Mouse (Mus musculus): ENCODE data around the gene Cep97. TPM values are rescaled to one million over a fixed set of nuclear protein-coding genes. Genes with fewer than 3 reads are reported as not detected.
"Not testable (repeated sequence)": the region's sequence is repeated elsewhere in the genome, so short reads cannot be mapped to it uniquely, and the experiment has no call there.

Gene Cep97
- polyA plus RNA-seq, 1 experiment from 2014 or later: 14.9 TPM

DNA sequence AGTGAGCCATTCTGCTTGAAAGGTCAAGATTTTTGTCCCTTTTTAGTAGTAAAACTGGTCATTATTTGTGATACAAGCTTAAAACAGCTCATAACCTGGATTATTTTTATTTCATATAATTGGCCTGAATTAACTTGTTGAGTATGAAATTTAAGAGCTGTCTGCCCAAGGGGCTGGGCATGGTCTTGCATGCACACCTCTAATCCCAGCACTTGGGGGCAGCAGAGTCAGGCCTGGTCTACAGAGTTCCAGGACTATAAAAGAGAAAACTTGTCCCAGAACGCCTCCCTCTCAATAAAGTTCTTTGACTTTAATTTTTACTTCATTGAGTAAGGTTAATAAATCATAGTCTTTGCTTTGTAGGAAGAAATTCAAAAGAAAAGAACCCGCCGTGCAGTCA lies 34.5 kb upstream of the Cep97 start:
- Histone ChIP-seq H3K36me3 (replicated peaks; ENCODE audit: control insufficient read depth, insufficient read depth, low read depth, low read length) (peaks cover 6% of the 10 kb centered on the region), H3K9me3 (replicated peaks; ENCODE audit: control insufficient read depth, low read length) (no peaks in the 10 kb centered on the region), H3K9ac (replicated peaks; ENCODE audit: low read length) (no peak overlapping the region), H3K4me2 (ENCODE audit: low read depth, low read length) (no peak overlapping the region), H3K27me3 (ENCODE audit: control insufficient read depth, insufficient read depth, low read length) (no peaks in the 10 kb centered on the region), H3K4me3 (ENCODE audit: low read depth, low read length) (no peak overlapping the region), H3K27ac (replicated peaks; ENCODE audit: low read depth, low read length) (no peak overlapping the region), H3K4me1 (ENCODE audit: control insufficient read depth, insufficient read depth, low read length) (no peaks in the 10 kb centered on the region)
- DNase-seq (ENCODE audit: low spot score) (peak; percentile 62), ATAC-seq (replicated peaks; ENCODE audit: insufficient number of reproducible peaks, low FRiP score, low TSS enrichment, low read depth) (no peak)
- WGBS: 91% methylated on average over 3 of the region's 3 CpGs

GRCm38 (mm10) chr16:55967221-55967620 lies 32.6 kb upstream of the Cep97 start:
- WGBS: 24% methylated on average over 1 of the region's 1 CpGs
- H3K36me3 ChIP-seq (replicated peaks; ENCODE audit: control insufficient read depth, insufficient read depth, low read depth, low read length): peaks cover 6% of the 10 kb centered on the region
- peak overlapping the region; percentile 97 for H3K9ac ChIP-seq (replicated peaks; ENCODE audit: low read length)
- H3K4me1 ChIP-seq (ENCODE audit: control insufficient read depth, insufficient read depth, low read length): no peaks in the 10 kb centered on the region
- H3K27ac ChIP-seq (replicated peaks; ENCODE audit: low read depth, low read length): no peak overlapping the region
- ATAC-seq (replicated peaks; ENCODE audit: insufficient number of reproducible peaks, low FRiP score, low TSS enrichment, low read depth) (no peak), DNase-seq (ENCODE audit: low spot score) (no peak)
- no peaks in the 10 kb centered on the region for H3K9me3 ChIP-seq (replicated peaks; ENCODE audit: control insufficient read depth, low read length)
- peak overlapping the region; percentile 79 for H3K4me2 ChIP-seq (ENCODE audit: low read depth, low read length)
- peak overlapping the region; percentile 89 for H3K4me3 ChIP-seq (ENCODE audit: low read depth, low read length)
- H3K27me3 ChIP-seq (ENCODE audit: control insufficient read depth, insufficient read depth, low read length): no peaks in the 10 kb centered on the region

GRCm38 (mm10) chr16:55966212-55966871 lies 31.7 kb upstream of the Cep97 start, which contains the start of gene Rpl24:
Rpl24 (plus strand) TSS chr16:55966275.
- DNase-seq (ENCODE audit: low spot score) (peak; percentile 96), ATAC-seq (replicated peaks; ENCODE audit: insufficient number of reproducible peaks, low FRiP score, low TSS enrichment, low read depth) (peak; percentile 88)
- H3K27ac ChIP-seq (replicated peaks; ENCODE audit: low read depth, low read length): peak within 1 kb of the TSS; percentile 72; the same call in 1 of the 2 replicates
- H3K4me2 ChIP-seq (ENCODE audit: low read depth, low read length): peak within 1 kb of the TSS; percentile 79
- H3K9me3 ChIP-seq (replicated peaks; ENCODE audit: control insufficient read depth, low read length): no peaks in the 10 kb centered on the region
- no peaks in the 10 kb centered on the region for H3K27me3 ChIP-seq (ENCODE audit: control insufficient read depth, insufficient read depth, low read length)
- peak within 1 kb of the TSS; percentile 97 for H3K9ac ChIP-seq (replicated peaks; ENCODE audit: low read length)
- H3K4me3 ChIP-seq (ENCODE audit: low read depth, low read length): peak within 1 kb of the TSS; percentile 89
- no peaks in the 10 kb centered on the region for H3K4me1 ChIP-seq (ENCODE audit: control insufficient read depth, insufficient read depth, low read length)
- under 1% methylated on average over 42 of the region's 42 CpGs for WGBS
- H3K36me3 ChIP-seq (replicated peaks; ENCODE audit: control insufficient read depth, insufficient read depth, low read depth, low read length): peaks cover 6% of the 10 kb centered on the region

GRCm38 (mm10) chr16:55964126-55964949 lies 29.7 kb upstream of the Cep97 start:
- Histone ChIP-seq H3K4me3 (ENCODE audit: low read depth, low read length) (no peak overlapping the region), H3K36me3 (replicated peaks; ENCODE audit: control insufficient read depth, insufficient read depth, low read depth, low read length) (no peaks in the 10 kb centered on the region; the same call in 1 of the 2 replicates), H3K27ac (replicated peaks; ENCODE audit: low read depth, low read length) (no peak overlapping the region), H3K9me3 (replicated peaks; ENCODE audit: control insufficient read depth, low read length) (no peaks in the 10 kb centered on the region), H3K27me3 (ENCODE audit: control insufficient read depth, insufficient read depth, low read length) (no peaks in the 10 kb centered on the region), H3K4me1 (ENCODE audit: control insufficient read depth, insufficient read depth, low read length) (no peaks in the 10 kb centered on the region), H3K9ac (replicated peaks; ENCODE audit: low read length) (no peak overlapping the region), H3K4me2 (ENCODE audit: low read depth, low read length) (no peak overlapping the region)
- 65% methylated on average over 4 of the region's 4 CpGs for WGBS
- ATAC-seq (replicated peaks; ENCODE audit: insufficient number of reproducible peaks, low FRiP score, low TSS enrichment, low read depth) (no peak), DNase-seq (ENCODE audit: low spot score) (peak; percentile 59)

DNA sequence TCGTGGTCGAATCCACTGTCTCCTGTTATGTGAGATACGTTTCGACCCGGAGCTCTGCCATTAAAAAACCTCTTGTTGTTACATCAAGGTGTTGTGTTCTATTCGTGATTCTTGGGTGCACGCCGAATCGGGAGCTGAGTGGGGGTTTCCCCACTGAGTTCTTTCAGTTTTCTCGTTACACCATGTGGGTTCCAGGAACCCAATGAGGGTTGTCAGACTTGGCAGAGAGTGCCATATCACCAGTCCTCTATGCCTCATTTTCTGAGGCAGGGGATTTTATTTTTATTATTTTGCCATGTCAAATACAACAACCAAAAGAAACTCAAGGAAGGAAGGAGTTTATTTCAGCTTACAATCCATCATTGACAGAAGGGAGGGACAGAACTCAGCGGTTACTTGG lies 28.4 kb upstream of the Cep97 start:
- H3K9ac ChIP-seq (replicated peaks; ENCODE audit: low read length); H3K27ac ChIP-seq (replicated peaks; ENCODE audit: low read depth, low read length); ATAC-seq (replicated peaks; ENCODE audit: insufficient number of reproducible peaks, low FRiP score, low TSS enrichment, low read depth); H3K4me3 ChIP-seq (ENCODE audit: low read depth, low read length); H3K36me3 ChIP-seq (replicated peaks; ENCODE audit: control insufficient read depth, insufficient read depth, low read depth, low read length); DNase-seq (ENCODE audit: low spot score); H3K27me3 ChIP-seq (ENCODE audit: control insufficient read depth, insufficient read depth, low read length); H3K4me1 ChIP-seq (ENCODE audit: control insufficient read depth, insufficient read depth, low read length); H3K4me2 ChIP-seq (ENCODE audit: low read depth, low read length); H3K9me3 ChIP-seq (replicated peaks; ENCODE audit: control insufficient read depth, low read length): not testable (repeated sequence)
- WGBS: 94% methylated on average over 6 of the region's 11 CpGs

DNA sequence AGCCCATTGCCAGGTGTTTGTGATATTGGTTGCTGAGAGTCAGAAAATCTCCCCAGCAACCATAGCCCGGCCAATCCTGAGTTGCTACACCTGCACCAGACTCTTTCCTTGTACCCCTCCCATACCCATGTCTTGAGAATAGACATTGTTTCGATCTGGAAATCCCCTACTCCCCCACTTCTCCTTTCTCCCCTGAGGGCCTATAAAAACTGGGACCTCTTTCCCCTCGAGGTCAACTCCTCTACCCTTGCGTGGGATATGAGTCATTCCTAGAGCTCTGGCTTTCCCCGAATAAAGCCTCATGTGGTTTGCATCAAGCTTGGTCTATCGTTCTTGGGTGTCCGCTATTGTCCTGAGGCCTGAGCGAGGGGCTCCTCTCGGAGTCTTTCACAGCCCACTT lies 19.5 kb upstream of the Cep97 start:
- H3K9me3 ChIP-seq (replicated peaks; ENCODE audit: control insufficient read depth, low read length); H3K27ac ChIP-seq (replicated peaks; ENCODE audit: low read depth, low read length); H3K27me3 ChIP-seq (ENCODE audit: control insufficient read depth, insufficient read depth, low read length); H3K4me2 ChIP-seq (ENCODE audit: low read depth, low read length); H3K9ac ChIP-seq (replicated peaks; ENCODE audit: low read length); ATAC-seq (replicated peaks; ENCODE audit: insufficient number of reproducible peaks, low FRiP score, low TSS enrichment, low read depth); DNase-seq (ENCODE audit: low spot score); H3K36me3 ChIP-seq (replicated peaks; ENCODE audit: control insufficient read depth, insufficient read depth, low read depth, low read length); H3K4me3 ChIP-seq (ENCODE audit: low read depth, low read length); H3K4me1 ChIP-seq (ENCODE audit: control insufficient read depth, insufficient read depth, low read length): not testable (repeated sequence)
- WGBS: 95% methylated on average over 9 of the region's 9 CpGs

- H3K9ac ChIP-seq (replicated peaks; ENCODE audit: low read length): no peak overlapping the region
Measured at GRCm38 (mm10) chr16:55952771-55953170, 18.1 kb upstream of the Cep97 start.

DNA sequence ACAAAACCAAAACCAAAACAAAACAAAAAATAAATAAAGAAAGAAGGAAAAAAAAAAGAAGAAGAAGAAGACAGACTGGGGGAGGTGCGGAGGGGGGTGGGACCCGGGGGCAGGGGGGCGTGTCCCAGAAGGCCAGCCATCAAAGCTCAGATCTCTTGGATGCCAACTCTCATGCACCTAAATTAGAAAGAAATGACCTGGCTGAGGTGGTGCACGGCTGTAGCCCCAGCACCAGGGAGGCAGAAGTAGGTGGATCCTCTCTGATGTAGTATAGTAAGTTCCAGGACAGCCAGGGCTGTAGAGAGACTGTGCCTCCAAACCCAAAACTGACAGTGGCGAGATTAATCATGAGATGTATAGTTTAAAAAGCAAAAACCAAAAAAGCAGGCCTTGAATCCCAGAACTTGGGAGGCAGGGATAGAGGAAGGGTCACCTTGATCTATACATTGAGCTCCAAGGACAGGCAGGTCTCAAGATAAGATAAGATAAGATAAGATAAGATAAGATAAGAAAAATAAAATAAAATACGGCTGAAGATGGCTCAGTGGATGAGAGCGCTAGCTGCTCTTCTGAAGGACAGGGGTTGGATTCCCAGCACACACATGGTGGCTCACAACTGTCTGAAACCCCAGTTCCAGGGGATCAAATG lies 17.1 kb upstream of the Cep97 start:
- ATAC-seq (replicated peaks; ENCODE audit: insufficient number of reproducible peaks, low FRiP score, low TSS enrichment, low read depth): no peak

More at GRCm38 (mm10) chr16:55952771-55953170, 18.1 kb upstream of the Cep97 start:
- H3K9me3 ChIP-seq (replicated peaks; ENCODE audit: control insufficient read depth, low read length): no peaks in the 10 kb centered on the region
- no peaks in the 10 kb centered on the region for H3K27me3 ChIP-seq (ENCODE audit: control insufficient read depth, insufficient read depth, low read length)
- no peak overlapping the region for H3K4me2 ChIP-seq (ENCODE audit: low read depth, low read length)
- no peaks in the 10 kb centered on the region for H3K36me3 ChIP-seq (replicated peaks; ENCODE audit: control insufficient read depth, insufficient read depth, low read depth, low read length)
- H3K4me3 ChIP-seq (ENCODE audit: low read depth, low read length): no peak overlapping the region
- DNase-seq (ENCODE audit: low spot score) (no peak), ATAC-seq (replicated peaks; ENCODE audit: insufficient number of reproducible peaks, low FRiP score, low TSS enrichment, low read depth) (no peak)
- no peaks in the 10 kb centered on the region for H3K4me1 ChIP-seq (ENCODE audit: control insufficient read depth, insufficient read depth, low read length)
- H3K27ac ChIP-seq (replicated peaks; ENCODE audit: low read depth, low read length): no peak overlapping the region

More for the DNA sequence above, 17.1 kb upstream of the Cep97 start:
- no peak overlapping the region for H3K4me2 ChIP-seq (ENCODE audit: low read depth, low read length)
- H3K9ac ChIP-seq (replicated peaks; ENCODE audit: low read length): no peak overlapping the region
- WGBS: 72% methylated on average over 7 of the region's 7 CpGs
- H3K9me3 ChIP-seq (replicated peaks; ENCODE audit: control insufficient read depth, low read length): no peaks in the 10 kb centered on the region
- no peak overlapping the region for H3K4me3 ChIP-seq (ENCODE audit: low read depth, low read length)
- no peaks in the 10 kb centered on the region for H3K36me3 ChIP-seq (replicated peaks; ENCODE audit: control insufficient read depth, insufficient read depth, low read depth, low read length)
- no peaks in the 10 kb centered on the region for H3K27me3 ChIP-seq (ENCODE audit: control insufficient read depth, insufficient read depth, low read length)
- no peaks in the 10 kb centered on the region for H3K4me1 ChIP-seq (ENCODE audit: control insufficient read depth, insufficient read depth, low read length)
- no peak for DNase-seq (ENCODE audit: low spot score)
- no peak overlapping the region for H3K27ac ChIP-seq (replicated peaks; ENCODE audit: low read depth, low read length)
